Mouse (Mus musculus): ENCODE data around the gene Ccdc88a. TPM values are rescaled to one million over a fixed set of nuclear protein-coding genes. Genes with fewer than 3 reads are reported as not detected.

The Ccdc88a gene
- polyA plus RNA-seq, 1 experiment from 2014 or later, result 36.4 TPM

DNA sequence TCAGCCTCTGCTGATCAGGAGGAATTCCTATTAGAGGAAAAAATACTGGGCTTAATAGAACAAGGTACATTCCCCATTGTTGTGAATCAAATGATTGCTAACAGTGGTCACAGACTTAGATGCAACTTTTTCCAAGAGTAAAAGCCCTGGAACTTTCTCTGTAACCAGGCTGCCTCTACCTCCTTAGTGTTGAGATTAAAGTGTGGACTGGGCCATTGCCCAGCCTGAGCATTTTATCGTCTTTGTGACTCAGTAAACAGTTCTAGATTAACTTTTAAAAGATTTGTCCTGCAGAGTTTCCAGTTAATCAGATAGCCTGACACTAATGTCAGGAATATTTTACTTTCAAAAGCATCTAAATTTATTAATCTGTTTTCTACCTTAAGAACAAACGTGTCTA, 173.3 kb downstream of the Ccdc88a start:
- Histone ChIP-seq H3K4me1 (peaks cover 11% of the 10 kb centered on the region), H3K36me3 (peaks cover 49% of the 10 kb centered on the region), H3K9me3 (replicated peaks) (no peaks in the 10 kb centered on the region), H3K27ac (peak overlapping the region; percentile 95), H3K4me3 (peak overlapping the region; percentile 74), H3K27me3 (ENCODE audit: low read depth, poor library complexity, severe bottlenecking) (no peaks in the 10 kb centered on the region)
- 22% methylated on average over 2 of the region's 2 CpGs for WGBS
- DNase-seq (ENCODE audit: low spot score), result no peak

DNA sequence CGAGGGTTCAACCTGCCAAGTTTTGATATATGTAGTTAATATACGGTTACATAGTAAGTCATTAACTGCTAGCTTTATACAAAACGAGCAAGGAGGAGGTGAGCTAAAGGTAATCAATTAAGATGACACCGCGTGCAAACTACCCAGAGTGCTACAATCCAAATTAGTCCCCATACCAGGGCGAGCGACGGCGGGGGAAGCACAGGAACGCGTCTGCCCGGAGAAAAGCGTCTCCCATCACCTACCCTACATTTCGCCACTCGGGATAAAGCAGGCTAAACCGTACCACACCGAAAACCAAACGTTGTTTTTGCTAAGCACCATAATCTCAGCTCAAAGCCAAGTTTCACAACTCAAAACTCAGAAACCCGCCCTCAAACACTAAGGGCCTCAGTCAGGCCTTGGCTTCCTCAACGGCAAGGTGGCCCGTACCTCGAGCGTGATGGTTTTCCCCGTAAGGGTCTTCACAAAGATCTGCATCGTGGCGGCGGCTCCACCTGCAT, 173.8 kb downstream of the Ccdc88a start:
- H3K27ac ChIP-seq, result peak overlapping the region; percentile 95
- no peaks in the 10 kb centered on the region for H3K27me3 ChIP-seq (ENCODE audit: low read depth, poor library complexity, severe bottlenecking)
- H3K9me3 ChIP-seq (replicated peaks), result no peaks in the 10 kb centered on the region
- WGBS, result under 1% methylated on average over 27 of the region's 27 CpGs
- DNase-seq (ENCODE audit: low spot score), result no peak
- peak overlapping the region; percentile 74 for H3K4me3 ChIP-seq
- H3K4me1 ChIP-seq, result peaks cover 11% of the 10 kb centered on the region
- H3K36me3 ChIP-seq, result peaks cover 45% of the 10 kb centered on the region

DNA sequence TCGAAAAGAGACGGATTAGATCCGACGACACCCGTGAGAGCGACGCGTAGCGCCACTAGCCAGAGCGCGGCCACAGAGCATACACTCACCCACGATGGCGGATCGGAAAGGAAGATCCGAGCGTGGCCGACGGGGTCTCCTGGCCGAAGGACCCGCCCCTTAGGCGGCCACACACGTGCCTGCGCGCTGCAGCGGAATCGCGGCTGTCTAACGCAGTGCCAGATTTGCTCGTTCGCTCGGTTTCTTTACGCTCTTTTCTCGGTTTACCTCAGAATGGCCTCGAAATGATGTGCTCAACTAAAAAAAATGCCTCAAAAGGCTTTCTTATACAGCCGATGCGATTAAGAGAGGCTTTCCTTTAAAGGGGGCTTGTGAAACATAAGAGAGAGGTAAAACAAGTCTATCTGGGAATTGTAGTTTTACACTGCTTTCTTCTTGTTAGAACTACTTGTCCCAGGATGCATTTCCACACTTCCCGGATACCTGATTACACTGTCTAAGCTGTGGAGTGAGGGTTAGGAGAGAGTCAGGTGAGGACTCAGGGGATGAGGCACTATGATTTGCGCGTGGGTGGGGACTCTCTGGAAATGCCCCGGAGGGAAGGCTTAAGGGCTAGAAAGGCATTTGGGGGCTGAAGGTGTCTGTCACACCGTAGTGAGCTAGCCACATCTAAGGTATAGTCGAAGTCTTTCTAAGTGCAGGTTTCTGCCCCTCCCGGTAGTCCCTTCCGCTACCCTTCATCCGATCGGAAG, 174.5 kb downstream of the Ccdc88a start, which contains the start of the genes Clhc1 and Rps27a:
Gene Clhc1 (plus strand): TSS at position 199 of the 752 bp plus-strand sequence.
Gene Rps27a (minus strand): TSS at position 358 of the 752 bp plus-strand sequence.
- WGBS, result under 1% methylated on average over 46 of the region's 46 CpGs
- Histone ChIP-seq H3K36me3 (peaks cover 40% of the 10 kb centered on the region), H3K4me1 (peaks cover 11% of the 10 kb centered on the region), H3K9me3 (replicated peaks) (no peaks in the 10 kb centered on the region), H3K27me3 (ENCODE audit: low read depth, poor library complexity, severe bottlenecking) (no peaks in the 10 kb centered on the region), H3K27ac (peak within 1 kb of the TSS; percentile 95), H3K4me3 (peak within 1 kb of the TSS; percentile 74)
- peak; percentile 90 for DNase-seq (ENCODE audit: low spot score)

DNA sequence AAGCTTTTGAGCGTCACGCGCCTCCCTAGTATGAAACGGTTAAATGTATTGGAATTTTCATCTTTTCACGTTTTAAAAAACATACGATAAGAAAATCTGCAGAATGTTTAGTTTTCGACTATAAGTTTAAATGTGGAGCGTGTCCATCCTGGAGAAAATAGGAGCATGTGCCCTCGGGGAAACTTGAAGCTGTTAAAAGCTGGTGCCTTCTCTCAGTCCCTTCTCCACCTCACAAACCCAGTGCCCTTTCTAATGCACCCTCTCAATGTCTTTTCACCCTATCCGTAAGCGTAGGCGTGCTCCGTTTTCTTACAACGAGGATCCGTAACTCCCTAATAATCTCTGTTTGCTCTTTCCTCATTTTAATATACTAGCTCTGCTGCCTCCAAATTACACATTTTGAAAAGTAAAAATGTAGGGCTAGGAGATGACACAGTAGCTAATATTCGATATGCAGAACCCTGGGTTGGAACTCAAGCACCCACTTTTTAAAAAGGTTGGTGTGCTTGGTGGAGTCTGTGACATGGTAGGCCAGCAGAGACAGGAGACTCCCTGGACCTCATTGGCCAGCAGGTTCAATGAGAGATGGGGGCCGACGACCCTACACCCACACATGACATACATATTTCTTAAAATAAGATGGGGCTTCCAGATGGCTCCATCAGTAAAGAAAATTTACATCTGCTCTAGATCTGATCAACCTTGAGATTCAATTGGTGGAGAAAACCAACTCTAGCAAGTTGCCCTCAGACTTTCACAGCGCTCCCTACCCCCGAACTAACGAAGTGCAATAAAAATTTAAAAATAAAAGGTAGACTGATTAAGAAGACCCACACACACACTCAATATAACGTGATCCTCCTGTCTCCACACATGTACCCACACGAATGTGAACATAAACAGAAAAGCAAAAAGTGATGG, 175.3 kb downstream of the Ccdc88a start:
- peaks cover 11% of the 10 kb centered on the region for H3K4me1 ChIP-seq
- WGBS, result 27% methylated on average over 23 of the region's 23 CpGs
- H3K27me3 ChIP-seq (ENCODE audit: low read depth, poor library complexity, severe bottlenecking), result no peaks in the 10 kb centered on the region
- DNase-seq (ENCODE audit: low spot score), result no peak
- peaks cover 32% of the 10 kb centered on the region for H3K36me3 ChIP-seq
- H3K9me3 ChIP-seq (replicated peaks), result no peaks in the 10 kb centered on the region
- peak overlapping the region; percentile 74 for H3K4me3 ChIP-seq
- H3K27ac ChIP-seq, result peak overlapping the region; percentile 95

DNA sequence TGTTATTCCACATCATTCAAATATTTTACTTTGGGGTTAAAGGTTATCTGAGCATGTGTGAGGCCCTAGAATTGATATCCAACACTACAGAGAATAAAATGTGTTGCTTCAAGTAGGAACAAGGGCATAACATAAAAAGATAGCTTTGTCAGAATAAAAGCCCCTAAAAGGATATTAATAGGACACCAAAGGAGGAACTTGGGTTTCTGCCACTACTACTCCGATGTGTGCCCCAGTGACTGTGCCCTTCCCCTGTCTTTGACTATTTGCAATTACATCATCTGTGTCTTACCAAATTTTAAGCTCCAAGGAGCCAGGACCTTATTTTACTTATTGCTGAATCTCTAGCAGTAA, 175.9 kb downstream of the Ccdc88a start:
- no peaks in the 10 kb centered on the region for H3K27me3 ChIP-seq (ENCODE audit: low read depth, poor library complexity, severe bottlenecking)
- no peak overlapping the region for H3K4me3 ChIP-seq
- peaks cover 11% of the 10 kb centered on the region for H3K4me1 ChIP-seq
- H3K9me3 ChIP-seq (replicated peaks), result no peaks in the 10 kb centered on the region
- H3K27ac ChIP-seq, result no peak overlapping the region
- WGBS, result 98% methylated on average over 1 of the region's 1 CpGs
- no peak for DNase-seq (ENCODE audit: low spot score)
- peaks cover 25% of the 10 kb centered on the region for H3K36me3 ChIP-seq

Other genes starting within 250 kb of the Ccdc88a start
- gene Pnpt1, start 242.9 kb upstream of the Ccdc88a start, polyA plus RNA-seq (2016; fragmentation: Nextera tagmentation; extraction: Ambion mirVana), result 47.7 and 51.5 TPM in 2 replicates
- gene Ppp4r3b, start 200.8 kb upstream of the Ccdc88a start, polyA plus RNA-seq (2016; fragmentation: Nextera tagmentation; extraction: Ambion mirVana), result 85.4 and 99.3 TPM in 2 replicates
- 48.0 and 51.4 TPM in 2 replicates for gene Cfap36, start 126.2 kb upstream of the Ccdc88a start, polyA plus RNA-seq (2016; fragmentation: Nextera tagmentation; extraction: Ambion mirVana)
- gene Prorsd1, start 141.4 kb downstream of the Ccdc88a start, polyA plus RNA-seq (2016; fragmentation: Nextera tagmentation; extraction: Ambion mirVana), result 19.2 and 19.8 TPM in 2 replicates
- 43.1 and 45.2 TPM in 2 replicates for gene Mtif2, start 152.8 kb downstream of the Ccdc88a start, polyA plus RNA-seq (2016; fragmentation: Nextera tagmentation; extraction: Ambion mirVana)
- 0.18 TPM in 1 of 2 replicates, not detected in the other for gene Clhc1, start 174.3 kb downstream of the Ccdc88a start, polyA plus RNA-seq (2016; fragmentation: Nextera tagmentation; extraction: Ambion mirVana)
- 1,063 and 1,282 TPM in 2 replicates for gene Rps27a, start 174.5 kb downstream of the Ccdc88a start, polyA plus RNA-seq (2016; fragmentation: Nextera tagmentation; extraction: Ambion mirVana)

Data from limb, embryonic 10.5 days (tissue).